Mouse (Mus musculus) brain, embryonic 14.5 days (tissue): ENCODE measurements at regions not wholly inside any gene's neighbourhood (a gene's known extent, or its start where the extent isn't known, plus 50 kb on each side); places are given as distances from the start of the nearest gene placed in this dataset.

Experiments
- CTCF ChIP-seq: fragments of 200-500 bp; IDR thresholded peaks from 2 replicates; pipeline ENCODE4 v1.5.1; 2012; ENCODE audit warnings: inconsistent platforms, mild to moderate bottlenecking, moderate library complexity, borderline replicate concordance; ENCODE audit not compliant: insufficient read depth, insufficient read length; ENCODE audit errors: extremely low read depth
- POLR2A ChIP-seq: fragments of 200-500 bp; IDR thresholded peaks from 2 replicates; pipeline ENCODE4 v1.6.1; 2012; ENCODE audit warnings: mild to moderate bottlenecking, inconsistent platforms, borderline replicate concordance; ENCODE audit not compliant: poor library complexity, insufficient read depth, insufficient read length, severe bottlenecking; ENCODE audit errors: extremely low read depth

- TF ChIP-seq CTCF, result no peak
- no peak for TF ChIP-seq POLR2A
Observed at GRCm38 (mm10) chr11:31462440-31462839, 92.6 kb upstream of the Stc2 start.
